Mouse (Mus musculus) heart, postnatal 10 days (tissue): Measurements from ENCODE around the gene Dnajc13. TPM values are rescaled to one million over a fixed set of nuclear protein-coding genes. Genes with fewer than 3 reads are reported as not detected.
A peak's percentile ranks its signal among the peaks of the same experiment; 100 is the strongest.

Experiments
- DNase-seq, 2 experiments: peaks; one replicate each; pipeline ENCODE4 v3.0.0; 2021
- intact Hi-C: fragments of 180-260 bp; cut with DNase I; formaldehyde crosslinking; loops from one replicate; pipeline ENCODE4 v1.15.1; 2025
- total RNA-seq, 2 experiments: library from RNA; stranded (reverse); gene quantifications; 2 replicates each; pipeline ENCODE4 v1.2.3; 2021

Dnajc13 gene
- total RNA-seq, 2 experiments from 2014 or later: 35.1 to 41.9 TPM

DNA sequence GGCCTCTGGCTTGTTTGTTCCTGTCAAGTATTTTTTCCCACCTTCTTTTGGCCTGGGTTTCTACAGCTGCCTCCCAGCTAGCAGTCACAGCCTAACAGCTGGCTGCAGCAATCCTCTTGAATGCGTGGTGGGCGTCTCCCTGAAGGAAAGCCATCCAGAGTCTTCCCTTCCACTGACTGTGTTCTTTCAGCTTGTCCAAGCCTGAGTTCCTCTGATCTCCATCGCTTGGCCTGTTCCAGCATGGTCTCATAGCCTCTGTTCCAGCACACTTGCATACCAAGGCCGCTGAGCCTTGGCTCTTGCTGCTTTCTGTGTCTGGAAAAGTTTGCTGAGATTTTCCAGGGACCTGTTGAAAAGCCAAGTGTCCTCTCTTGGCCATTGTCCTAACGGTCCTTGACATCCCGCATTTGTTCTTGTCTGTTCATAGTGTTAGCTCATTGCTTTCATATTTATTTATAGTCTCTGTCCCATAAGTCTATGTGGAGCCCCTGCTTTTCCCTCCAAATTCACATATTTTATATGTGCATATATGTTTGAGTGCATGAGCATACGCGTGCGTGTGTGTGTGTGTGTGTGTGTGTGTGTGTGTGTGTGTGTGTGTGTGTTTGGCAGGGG lies 132.5 kb downstream of the Dnajc13 start:
- DNase-seq: peak; percentile 50 to 57
- intact Hi-C loops: no loop called here

DNA sequence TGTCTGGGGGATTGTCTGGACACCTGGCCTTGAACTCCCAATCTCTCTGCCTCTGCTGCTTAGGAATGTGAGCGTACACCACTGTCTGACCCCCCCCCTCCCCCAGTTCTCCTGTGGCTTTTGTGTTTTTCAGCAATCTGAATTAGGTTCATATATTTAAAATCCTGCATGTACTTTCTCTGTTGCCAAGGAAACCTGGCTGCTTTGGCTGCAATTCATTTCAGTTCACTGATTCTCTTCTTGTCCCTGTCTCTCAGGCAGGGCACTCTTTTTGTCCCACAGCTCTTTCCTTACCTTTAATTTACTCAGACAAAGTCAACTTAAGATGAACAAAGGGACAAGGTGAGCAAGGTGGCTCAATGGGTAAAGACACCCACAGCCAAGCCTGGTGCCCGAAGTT lies 134.6 kb downstream of the Dnajc13 start:
- intact Hi-C loops: no loop called here
- DNase-seq: no peak

DNA sequence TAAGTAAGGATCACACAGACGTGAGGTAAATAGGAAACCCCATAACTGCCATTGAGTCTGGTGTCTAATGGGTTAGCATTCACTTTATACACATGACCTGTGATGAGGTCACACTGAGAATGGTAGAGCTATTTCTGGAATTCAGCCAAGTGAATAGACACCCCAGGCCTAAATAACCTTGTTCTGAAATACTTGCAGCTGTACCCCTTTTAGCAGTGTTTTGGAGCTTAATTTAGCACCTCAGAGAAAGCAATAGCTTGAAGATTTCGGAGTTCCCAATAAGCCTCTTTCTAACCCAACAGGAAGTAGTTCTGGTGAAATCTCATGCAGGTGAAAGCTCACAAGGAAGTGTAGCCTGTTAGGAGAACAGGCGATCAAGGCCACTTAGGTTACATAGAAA lies 135.9 kb downstream of the Dnajc13 start, which contains the start of gene Ackr4:
Gene Ackr4 (minus strand): TSS at position 101 of the 400 bp plus-strand sequence.
- intact Hi-C loops: no loop called here
- no peak for DNase-seq

DNA sequence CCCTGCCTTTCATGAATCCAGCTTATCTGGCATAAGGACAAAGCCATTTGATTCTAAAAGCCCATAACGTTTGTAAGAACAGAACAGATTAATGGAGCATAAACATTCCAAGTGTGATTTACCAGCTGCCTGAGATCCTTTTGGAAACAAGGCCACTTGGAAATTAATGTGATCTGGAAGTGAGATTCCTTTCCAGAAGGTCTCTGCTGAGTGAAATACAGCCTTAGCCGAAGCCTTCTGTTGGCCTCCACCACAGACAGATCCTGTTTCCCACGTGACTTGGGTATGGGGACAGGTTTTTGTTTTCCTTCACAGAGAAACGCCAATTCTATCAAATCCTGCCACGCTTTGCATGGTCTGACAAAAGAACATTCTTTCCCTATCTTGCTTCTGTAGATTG lies 139.1 kb downstream of the Dnajc13 start:
- DNase-seq: no peak
- intact Hi-C loops: no loop called here

DNA sequence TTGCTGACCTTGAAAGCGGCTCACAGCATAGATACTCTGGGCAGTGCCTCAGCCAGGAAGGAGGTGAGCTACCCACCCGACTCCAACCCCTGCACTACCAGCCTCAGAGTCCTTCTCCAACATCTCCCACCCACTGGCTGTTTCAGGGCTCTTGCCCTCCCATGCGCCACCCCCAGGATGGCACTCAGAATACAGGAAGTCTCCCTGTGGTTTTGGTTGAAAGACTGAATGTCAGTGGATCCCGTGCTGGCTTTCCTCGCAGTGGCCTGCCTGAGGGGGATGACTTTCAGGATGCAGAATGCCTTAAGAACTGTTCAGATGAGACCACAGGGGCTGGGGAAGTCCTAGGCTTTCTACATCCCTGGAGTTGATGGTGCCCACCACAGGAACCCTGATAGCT lies 139.6 kb downstream of the Dnajc13 start:
- no peak for DNase-seq
- intact Hi-C loops: no loop called here

DNA sequence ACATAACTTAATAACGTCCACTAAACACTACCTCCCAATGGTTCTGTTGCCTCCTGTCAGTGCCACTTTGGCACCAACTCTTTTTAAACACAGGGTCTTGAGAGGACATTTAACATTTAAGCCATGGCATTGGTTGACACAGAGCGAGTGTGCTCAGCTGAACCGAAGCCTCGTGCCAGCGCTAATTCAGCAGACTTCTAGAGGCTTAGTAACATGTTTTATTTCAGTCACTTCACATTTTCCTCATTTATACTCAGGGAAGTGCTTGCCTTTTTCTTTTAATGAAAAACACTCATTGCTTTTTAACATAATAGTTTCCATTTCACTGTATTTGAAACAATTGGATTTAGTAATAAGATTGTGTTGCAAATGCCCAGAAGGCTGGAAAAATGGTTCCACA lies 153.6 kb downstream of the Dnajc13 start:
- intact Hi-C loops: no loop called here
- DNase-seq: no peak

DNA sequence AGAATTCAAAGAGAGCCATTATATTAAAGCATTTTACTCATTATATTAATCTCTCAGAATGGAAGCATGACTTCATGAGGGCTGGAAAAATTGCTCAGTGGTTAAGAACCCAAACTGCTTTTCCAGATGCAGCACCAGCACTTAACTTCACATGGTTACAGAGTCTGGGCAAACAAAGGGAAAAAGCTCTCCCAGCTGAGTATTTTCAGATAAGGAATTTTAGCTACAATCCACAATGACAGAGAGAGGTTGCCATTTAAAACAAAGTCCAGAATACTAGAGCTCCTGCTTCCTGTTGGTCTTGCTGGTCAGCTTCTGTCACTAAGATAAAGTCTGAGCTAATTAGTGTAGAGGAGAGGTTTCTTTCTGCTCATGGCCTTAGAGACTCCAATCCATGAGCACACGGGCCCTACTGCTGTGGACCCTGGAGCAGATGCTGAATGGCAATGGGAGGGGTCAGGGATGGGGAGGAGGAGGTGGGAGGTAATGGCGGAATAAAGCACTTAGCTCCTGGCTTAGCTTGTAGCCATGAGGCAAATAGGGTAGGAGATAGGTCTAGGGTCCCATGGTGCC lies 154.1 kb downstream of the Dnajc13 start:
- intact Hi-C loops: no loop called here
- peak in 1 of 2 experiments; percentile 25 for DNase-seq

DNA sequence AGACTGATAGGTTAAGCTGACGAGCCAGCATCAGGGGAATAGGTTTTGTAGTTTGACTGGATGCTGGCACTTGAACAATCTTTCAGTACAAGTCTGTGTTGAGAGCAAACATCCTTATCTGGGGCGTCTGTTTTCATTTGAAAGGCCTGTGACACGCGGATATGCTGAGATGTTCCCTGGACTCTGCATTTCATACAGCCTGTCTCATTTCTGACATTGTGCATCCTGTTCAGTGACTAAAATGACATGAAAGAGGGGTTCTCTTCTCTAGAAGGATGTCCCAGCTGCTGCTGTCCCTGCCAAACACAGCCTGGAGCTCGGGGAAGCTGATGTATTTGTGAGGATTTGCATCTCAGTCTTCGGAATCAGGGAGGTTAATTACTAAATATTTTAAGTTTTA lies 155.2 kb downstream of the Dnajc13 start:
- intact Hi-C loops: no loop called here
- peak in 1 of 2 experiments; percentile 24 for DNase-seq

DNA sequence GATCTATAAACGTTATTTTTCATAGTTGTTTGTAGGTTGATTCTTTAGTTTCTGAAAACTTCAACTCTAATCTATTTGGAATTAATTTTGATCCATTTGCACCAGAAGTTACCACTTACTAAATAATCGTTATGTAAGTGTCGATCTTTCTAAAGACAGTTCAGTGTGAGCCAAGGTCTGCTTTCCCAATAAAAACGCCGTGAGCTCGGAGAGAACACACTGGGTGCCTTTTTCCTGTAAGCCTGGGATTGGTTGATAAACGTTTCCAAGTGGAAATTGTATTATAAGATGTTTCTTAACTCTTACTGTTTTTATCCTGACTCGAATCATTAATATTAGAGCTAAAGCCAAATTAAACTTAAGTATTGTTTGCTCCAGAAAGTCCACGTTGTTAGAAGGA lies 155.8 kb downstream of the Dnajc13 start:
- no peak for DNase-seq
- intact Hi-C loops: no loop called here

DNA sequence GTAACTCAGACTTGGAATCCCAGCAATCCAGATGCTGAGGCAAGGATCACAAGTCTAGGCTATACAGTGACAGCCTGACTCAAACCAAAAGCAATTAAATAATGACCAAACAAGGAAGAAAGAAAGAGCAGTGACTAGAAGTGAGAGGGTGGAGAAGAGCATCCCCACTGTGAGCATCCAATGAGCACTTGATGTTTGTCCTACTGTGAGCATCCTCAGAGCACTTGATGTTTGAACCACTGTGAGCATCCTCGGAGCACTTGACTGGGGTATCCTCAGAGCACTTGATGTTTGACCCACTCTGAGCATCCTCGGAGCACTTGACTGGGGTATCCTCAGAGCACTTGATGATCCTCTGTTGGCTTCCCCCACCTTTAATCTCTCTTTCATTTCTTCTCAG lies 157.7 kb downstream of the Dnajc13 start:
- no peak for DNase-seq
- intact Hi-C loops: no loop called here

DNA sequence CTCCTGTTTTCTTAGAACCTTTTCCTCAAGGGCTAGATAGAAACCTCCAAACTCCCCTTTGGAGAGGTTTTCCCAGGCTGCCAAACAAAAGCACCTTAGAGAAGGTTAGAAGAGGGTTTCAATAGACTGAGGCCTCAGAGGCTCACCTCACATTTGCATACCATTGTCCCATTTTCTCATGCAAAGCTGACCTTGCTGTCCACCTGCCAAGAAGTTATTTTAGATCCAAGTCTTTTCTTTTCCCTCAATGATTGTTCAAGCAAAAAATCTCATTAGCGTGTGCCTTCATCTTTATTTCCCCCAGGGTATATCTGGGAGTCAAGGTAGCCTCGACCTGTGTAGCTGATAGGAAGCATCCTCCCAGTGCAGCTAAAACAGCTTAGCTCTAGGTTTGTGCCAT lies 159.8 kb downstream of the Dnajc13 start:
- intact Hi-C loops: no loop called here
- no peak for DNase-seq

DNA sequence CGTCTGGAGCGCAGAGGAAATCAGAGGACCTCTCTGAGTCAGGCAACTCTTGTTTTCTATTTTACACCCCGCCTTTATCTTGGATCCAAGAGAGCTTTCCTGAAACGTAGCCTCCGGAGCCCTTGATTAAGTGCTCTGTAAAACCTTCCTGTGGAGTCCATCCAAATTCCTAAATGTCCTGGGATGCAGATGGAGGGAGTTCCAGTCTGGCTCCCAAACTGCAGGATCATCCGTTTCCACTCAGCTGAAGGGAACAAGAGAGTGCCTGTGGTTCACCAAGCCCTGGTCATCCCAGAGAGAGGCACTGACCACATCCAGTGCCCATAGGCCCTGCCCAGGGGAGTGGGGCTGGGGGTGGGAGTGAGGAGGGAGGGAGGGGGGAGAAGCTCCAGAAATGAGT lies 160.4 kb downstream of the Dnajc13 start:
- intact Hi-C loops: no loop called here
- DNase-seq: peak; percentile 36 to 47

DNA sequence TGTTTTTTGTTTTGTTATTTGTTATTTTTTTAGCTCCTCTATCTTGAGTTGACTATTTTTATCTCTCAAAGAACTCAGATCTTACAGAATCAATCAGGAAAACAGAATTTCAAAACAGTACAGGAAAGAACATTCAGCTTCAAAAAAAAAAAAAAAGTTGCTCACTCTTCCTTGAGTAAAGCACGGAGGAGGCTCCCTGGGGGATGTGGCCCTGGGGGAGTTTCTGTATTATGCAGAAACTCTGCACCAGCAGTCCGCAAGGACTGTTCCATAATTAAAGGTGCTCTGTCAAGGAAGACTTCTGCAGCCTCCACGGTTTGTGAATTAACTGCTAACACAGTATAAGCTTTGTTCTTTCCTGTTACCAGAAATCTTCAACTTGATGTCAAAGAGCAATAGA lies 161.3 kb downstream of the Dnajc13 start:
- intact Hi-C loops: no loop called here
- DNase-seq: no peak

Other genes with a start within 250 kb of the Dnajc13 start
- not detected for gene Gm28305, start 222.3 kb downstream of the Dnajc13 start, total RNA-seq
- gene Uba5, start 199.8 kb downstream of the Dnajc13 start, total RNA-seq: 10 to 100 TPM; 22.7 to 25.3 TPM
- 10 to 100 TPM; 37.9 to 38.1 TPM for gene Acad11, start 199.6 kb downstream of the Dnajc13 start, total RNA-seq
- gene Ackr4, start 136.0 kb downstream of the Dnajc13 start, total RNA-seq: 1 to 10 TPM; 4.8 to 8.8 TPM
- gene Acpp, start 74.8 kb upstream of the Dnajc13 start, total RNA-seq: under 1 TPM; 0.14 to 0.17 TPM